Mouse (Mus musculus) CH12.LX (cell line): Measurements from ENCODE around the gene Thsd4. TPM values are rescaled to one million over a fixed set of nuclear protein-coding genes. Genes with fewer than 3 reads are reported as not detected.

Source experiments
- DNase-seq: peaks from one replicate; pipeline ENCODE4 v3.0.0-alpha.2; 2013; ENCODE audit errors: extremely low read depth
- H3K27ac ChIP-seq: 2 replicates; pipeline ENCODE4 v1.5.1; 2012; ENCODE audit warnings: low read depth, mild to moderate bottlenecking, control low read depth, moderate library complexity; ENCODE audit not compliant: insufficient read depth
- H3K27me3 ChIP-seq: replicated peaks from 2 replicates; pipeline ENCODE3; 2012; ENCODE audit warnings: inconsistent platforms
- H3K36me3 ChIP-seq, 2 experiments: replicated peaks in 1 of 2; 2 replicates each; pipeline versions ENCODE3 to v1.6.1; 2012; ENCODE audit warnings: inconsistent platforms in 1 of 2, low read length in 1 of 2, mild to moderate bottlenecking in 1 of 2, mixed read lengths in 1 of 2, moderate library complexity in 1 of 2; ENCODE audit not compliant: control insufficient read depth in 1 of 2, insufficient read depth in 1 of 2
- H3K4me1 ChIP-seq, 2 experiments: 2 replicates each; pipeline ENCODE4 v1.6.1; 2012; ENCODE audit warnings: inconsistent platforms in 1 of 2, moderate library complexity in 1 of 2; ENCODE audit not compliant: insufficient read depth in 2 of 2, control insufficient read depth in 1 of 2
- H3K4me2 ChIP-seq: 2 replicates; pipeline ENCODE4 v1.6.1; 2012; ENCODE audit warnings: low read depth, mild to moderate bottlenecking, control low read depth; ENCODE audit not compliant: poor library complexity, insufficient read depth, severe bottlenecking
- H3K4me3 ChIP-seq, 3 experiments: fragments of 150-350 bp in 1 of 3; sonication (generic) in 1 of 3; replicated peaks in 1 of 3; 2 replicates each; pipeline versions ENCODE3 to v1.5.1; 2011 to 2012; ENCODE audit warnings: low read depth in 2 of 3, low read length in 2 of 3, mild to moderate bottlenecking in 2 of 3, moderate library complexity in 2 of 3, control low read depth in 1 of 3, improper control_type of control experiment in 1 of 3, inconsistent platforms in 1 of 3, mixed read lengths in 1 of 3; ENCODE audit not compliant: poor library complexity in 1 of 3
- H3K79me2 ChIP-seq: replicated peaks from 2 replicates; pipeline ENCODE4 v1.6.1; 2012; ENCODE audit warnings: mild to moderate bottlenecking, moderate library complexity; ENCODE audit not compliant: control insufficient read depth, poor library complexity, insufficient read depth, severe bottlenecking; ENCODE audit errors: extremely low read depth
- H3K9ac ChIP-seq: 2 replicates; pipeline ENCODE4 v1.6.1; 2012; ENCODE audit warnings: low read depth, mild to moderate bottlenecking, control low read depth, moderate library complexity; ENCODE audit not compliant: insufficient read depth
- H3K9me3 ChIP-seq: replicated peaks from 2 replicates; pipeline ENCODE3; 2012; ENCODE audit warnings: low read length, inconsistent platforms, mixed read lengths
- BHLHE40 ChIP-seq: IDR thresholded peaks from 2 replicates; pipeline ENCODE4 v1.6.1; 2011; ENCODE audit warnings: mild to moderate bottlenecking, low read depth, low read length, improper control_type of control experiment
- CHD1 ChIP-seq: IDR thresholded peaks from 2 replicates; pipeline ENCODE4 v1.6.1; 2012; ENCODE audit warnings: low read depth, low read length, improper control_type of control experiment, inconsistent platforms
- CTCF ChIP-seq, 2 experiments: IDR thresholded peaks in 1 of 2; conservative IDR thresholded peaks in 1 of 2; 2 replicates each; pipeline ENCODE4 v1.5.1; 2011 to 2012; ENCODE audit warnings: low read depth in 2 of 2, low read length in 2 of 2, improper control_type of control experiment in 1 of 2, inconsistent platforms in 1 of 2, mild to moderate bottlenecking in 1 of 2, moderate library complexity in 1 of 2
- E2F4 ChIP-seq: IDR thresholded peaks from 2 replicates; pipeline ENCODE4 v1.6.1; 2011; ENCODE audit warnings: low read depth, low read length, improper control_type of control experiment; ENCODE audit not compliant: insufficient replicate concordance
- EP300 ChIP-seq: IDR thresholded peaks from 2 replicates; pipeline ENCODE4 v1.6.1; 2011; ENCODE audit warnings: low read length, improper control_type of control experiment
- ETS1 ChIP-seq: conservative IDR thresholded peaks from 2 replicates; pipeline ENCODE4 v1.6.1; 2012; ENCODE audit warnings: low read depth, mild to moderate bottlenecking, inconsistent platforms, low read length, improper control_type of control experiment, moderate library complexity
- GABPA ChIP-seq: IDR thresholded peaks from 2 replicates; pipeline ENCODE4 v1.6.1; 2012; ENCODE audit warnings: low read depth, low read length, improper control_type of control experiment, inconsistent platforms; ENCODE audit not compliant: insufficient replicate concordance
- JUN ChIP-seq: IDR thresholded peaks from 2 replicates; pipeline ENCODE4 v1.6.1; 2011; ENCODE audit warnings: low read depth, mild to moderate bottlenecking, low read length, improper control_type of control experiment, moderate library complexity; ENCODE audit not compliant: insufficient read depth
- MAX ChIP-seq: IDR thresholded peaks from 2 replicates; pipeline ENCODE4 v1.6.1; 2011; ENCODE audit warnings: low read length, improper control_type of control experiment
- NELFE ChIP-seq: IDR thresholded peaks from 2 replicates; pipeline ENCODE4 v1.6.1; 2011; ENCODE audit warnings: low read depth, low read length, improper control_type of control experiment
- NRF1 ChIP-seq: IDR thresholded peaks from 2 replicates; pipeline ENCODE4 v1.6.1; 2014; ENCODE audit warnings: low read depth, mild to moderate bottlenecking, inconsistent platforms, low read length, improper control_type of control experiment, moderate library complexity
- TBP ChIP-seq: conservative IDR thresholded peaks from 2 replicates; pipeline ENCODE4 v1.6.1; 2011; ENCODE audit warnings: low read depth, low read length, improper control_type of control experiment
- dilution Hi-C: fragments of 300-500 bp; cut with MboI; formaldehyde crosslinking; loops from 2 replicates; pipeline ENCODE4 v1.14.3; 2020; ENCODE audit warnings: low sequenced_read_pairs; ENCODE audit not compliant: extremely low pct_unique_long_range_greater_than_20kb, extremely low pct_ligation_motif_present
- in situ Hi-C: fragments of 300-500 bp; cut with MboI; formaldehyde crosslinking; loops from 3 replicates; pipeline ENCODE4 v1.14.3; 2019; ENCODE audit warnings: low sequenced_read_pairs, low pct_ligation_motif_present, low pct_unique_long_range_greater_than_20kb, mixed read lengths
- polyA plus RNA-seq: library from polyadenylated mRNA; unstranded; fragments of >175 nt; gene quantifications from 2 replicates; pipeline ENCODE4 v1.2.1, GENCODE M21; 2012; ENCODE audit warnings: low read depth; ENCODE audit not compliant: insufficient read length
- total RNA-seq, 2 experiments: library from RNA; depleted of rRNA; stranded (reverse); fragments of 300-350 nt in 1 of 2; fragments of >200 nt in 1 of 2; gene quantifications; 2 replicates each; pipeline ENCODE4 v1.2.3; 2012 to 2014

The Thsd4 gene
- total and polyA plus RNA-seq, 3 experiments: not detected

GRCm38 (mm10) chr9:59942501-59943085, 579.3 kb downstream of the Thsd4 start:
- in situ Hi-C loops: no loop called here
- Histone ChIP-seq H3K9ac (no peak overlapping the region), H3K9me3 (no peaks in the 10 kb centered on the region), H3K27ac (no peak overlapping the region), H3K4me3 (no peak overlapping the region), H3K79me2 (no peaks in the 10 kb centered on the region), H3K36me3 (no peaks in the 10 kb centered on the region), H3K4me1 (peaks cover 7 to 31% of the 10 kb centered on the region in 2 experiments), H3K27me3 (no peaks in the 10 kb centered on the region), H3K4me2 (no peak overlapping the region)
- TF ChIP-seq NELFE (no peak), CHD1 (no peak), BHLHE40 (no peak), NRF1 (no peak), CTCF (conservative IDR thresholded peaks at IDR 0.05 in 1 of 2, IDR thresholded peaks at IDR 0.05 in 1 of 2; ENCODE audit: low read depth in 2 of 2, low read length in 2 of 2) (no peak), ETS1 (no peak)
- dilution Hi-C loops: no loop called here
- no peak for DNase-seq

- Histone ChIP-seq H3K27me3 (no peaks in the 10 kb centered on the region), H3K4me3 (no peak overlapping the region), H3K79me2 (no peaks in the 10 kb centered on the region), H3K9ac (no peak overlapping the region; the same call in 1 of the 2 replicates), H3K27ac (no peak overlapping the region), H3K4me1 (peaks cover 7 to 31% of the 10 kb centered on the region in 2 experiments), H3K4me2 (peak overlapping the region; percentile 73), H3K9me3 (no peaks in the 10 kb centered on the region), H3K36me3 (no peaks in the 10 kb centered on the region)
- peak; percentile 42 for DNase-seq
- dilution Hi-C loops (no loop called here), in situ Hi-C loops (no loop called here)
- TF ChIP-seq EP300 (0 out of 2 replicates have a peak, but pooled peaks have one; percentile 1), JUN (no peak), GABPA (no peak), TBP (0 out of 2 replicates have a peak, but pooled peaks have one; percentile 8), E2F4 (no peak), MAX (no peak)
Measured at GRCm38 (mm10) chr9:59941885-59942350, 579.9 kb downstream of the Thsd4 start.
